Comparison of ENCODE assay signal across 8 mouse cellular contexts in genomic region chr17:29237772-29238420, GRCm38 (mm10). TPM values are rescaled to one million over a fixed set of nuclear protein-coding genes. Genes with fewer than 3 reads are reported as not detected.
DNase-seq lines count a peak whose midpoint lies in the region; ATAC-seq and TF ChIP-seq lines count a peak whose summit lies in the region.

Gene Cpne5 (minus strand): TSS chr17:29238167.

- H3K9ac ChIP-seq in lung, embryonic 15.5 days: peak within 1 kb of the TSS; percentile 46
- H3K9ac ChIP-seq in hindbrain, postnatal 0 days (replicated peaks; ENCODE audit: low read length): peak within 1 kb of the TSS; percentile 72
- no peak within 1 kb of the TSS for H3K9ac ChIP-seq in liver, postnatal 0 days (replicated peaks)

- H3K4me2 ChIP-seq in lung, embryonic 15.5 days: peak within 1 kb of the TSS; percentile 100
- H3K4me2 ChIP-seq in hindbrain, postnatal 0 days (ENCODE audit: low read depth, low read length): peak within 1 kb of the TSS; percentile 99
- H3K4me2 ChIP-seq in liver, postnatal 0 days (ENCODE audit: low read depth, low read length): peak within 1 kb of the TSS; percentile 80

- DNase-seq in cerebellum, postnatal 10 days: peak; percentile 53 to 63
- DNase-seq in cerebellum, adult 8-10 months: no peak
- DNase-seq in lung, postnatal 14 days: no peak
- DNase-seq in hindbrain, postnatal 0 days (ENCODE audit: low spot score): peak; percentile 65
- no peak for DNase-seq in liver, postnatal 0 days
- DNase-seq in right cerebral cortex, postnatal 36 days (ENCODE audit: low spot score in 2 of 2): peak; percentile 18 to 45

- ATAC-seq in lung, embryonic 15.5 days (ENCODE audit: borderline replicate concordance, extremely low read depth, low FRiP score, low TSS enrichment): peak; percentile 37; the same call in 1 of the 2 replicates
- peak; percentile 81 for ATAC-seq in hindbrain, postnatal 0 days
- ATAC-seq in liver, postnatal 0 days: 0 out of 2 replicates have a peak, but pooled peaks have one; percentile 17
- no peak for ATAC-seq in cerebellum, adult (ENCODE audit: insufficient number of reproducible peaks, low FRiP score, low TSS enrichment)

- H3K27me3 ChIP-seq in lung, embryonic 15.5 days: peaks cover 52% of the 10 kb centered on the region
- H3K27me3 ChIP-seq in hindbrain, postnatal 0 days (ENCODE audit: insufficient read depth, low read length): no peaks in the 10 kb centered on the region
- peaks cover 43% of the 10 kb centered on the region for H3K27me3 ChIP-seq in liver, postnatal 0 days (ENCODE audit: insufficient read depth, low read length)

- no peak within 1 kb of the TSS for H3K27ac ChIP-seq in lung, embryonic 15.5 days
- H3K27ac ChIP-seq in hindbrain, postnatal 0 days: peak within 1 kb of the TSS; percentile 62; the same call in 1 of the 2 replicates
- H3K27ac ChIP-seq in liver, postnatal 0 days (ENCODE audit: low read depth): no peak within 1 kb of the TSS

- H3K9me3 ChIP-seq in lung, embryonic 15.5 days: no peaks in the 10 kb centered on the region
- H3K9me3 ChIP-seq in hindbrain, postnatal 0 days (ENCODE audit: low read length): no peaks in the 10 kb centered on the region
- H3K9me3 ChIP-seq in liver, postnatal 0 days (ENCODE audit: low read length): no peaks in the 10 kb centered on the region

- H3K4me1 ChIP-seq in lung, embryonic 15.5 days: peaks cover 22% of the 10 kb centered on the region
- H3K4me1 ChIP-seq in hindbrain, postnatal 0 days (ENCODE audit: insufficient read depth, low read length): peaks cover 8% of the 10 kb centered on the region
- H3K4me1 ChIP-seq in liver, postnatal 0 days (ENCODE audit: insufficient read depth): peaks cover 15% of the 10 kb centered on the region

- TF ChIP-seq CTCF in hindbrain, postnatal 0 days (IDR thresholded peaks at IDR 0.05; ENCODE audit: low read depth): no peak
- TF ChIP-seq CTCF in liver, postnatal 0 days (IDR thresholded peaks at IDR 0.05; ENCODE audit: low read depth): no peak

- no peaks in the 10 kb centered on the region for H3K36me3 ChIP-seq in lung, embryonic 15.5 days
- H3K36me3 ChIP-seq in hindbrain, postnatal 0 days (ENCODE audit: insufficient read depth, low read length): no peaks in the 10 kb centered on the region
- H3K36me3 ChIP-seq in liver, postnatal 0 days (replicated peaks; ENCODE audit: insufficient read depth, low read length): no peaks in the 10 kb centered on the region

- no peak for TF ChIP-seq EP300 in liver, postnatal 0 days (IDR thresholded peaks at IDR 0.05; ENCODE audit: low read depth)

- H3K4me3 ChIP-seq in lung, embryonic 15.5 days: peak within 1 kb of the TSS; percentile 60
- H3K4me3 ChIP-seq in hindbrain, postnatal 0 days (ENCODE audit: low read length): peak within 1 kb of the TSS; percentile 71
- H3K4me3 ChIP-seq in liver, postnatal 0 days (ENCODE audit: low read depth, low read length): peak within 1 kb of the TSS; percentile 52

- under 1% methylated on average over 52 of the region's 73 CpGs for WGBS in lung, embryonic 15.5 days
- 3% methylated on average over 53 of the region's 73 CpGs for WGBS in hindbrain, postnatal 0 days
- WGBS in liver, postnatal 0 days (ENCODE audit: insufficient replicate concordance): under 1% methylated on average over 38 of the region's 73 CpGs

RNA-seq across cellular contexts. Expression of gene Cpne5, which starts in this region (rescaled TPM):
- 3.9 and 5.1 TPM in 2 replicates for polyA plus RNA-seq in lung, embryonic 15.5 days (2015; fragmentation: Nextera tagmentation; extraction: Ambion mirVana)
- 56.1 and 65.8 TPM in 2 replicates for total RNA-seq in hindbrain, postnatal 0 days (2014; rRNA removed)
- 56.6 and 61.6 TPM in 2 replicates for polyA plus RNA-seq in hindbrain, postnatal 0 days (2015; fragmentation: Nextera tagmentation; extraction: Ambion mirVana)
- 0.33 and 0.46 TPM in 2 replicates for polyA plus RNA-seq in liver, postnatal 0 days (2015; fragmentation: Nextera tagmentation; extraction: Ambion mirVana)

Comparison
In these comparisons a context has a peak if more than half of its experiments do, and no peak if none do; other contexts are left out.
1. DNase-seq: peak in cerebellum, postnatal 10 days (2 of 2), hindbrain, postnatal 0 days (single experiment) and right cerebral cortex, postnatal 36 days (2 of 2); none in cerebellum, adult 8-10 months (single experiment), lung, postnatal 14 days (single experiment) and liver, postnatal 0 days (single experiment).
2. Peak in ATAC-seq, H3K4me3 ChIP-seq and H3K4me2 ChIP-seq in liver, postnatal 0 days; RNA of the gene not detected or under 1 TPM.
3. Peak in every context shown above with its lines, with median percentiles within 50 percentile points of each other: H3K4me2 ChIP-seq and H3K4me3 ChIP-seq.